Mouse (Mus musculus) Patski (cell line): ENCODE measurements around the gene Mrpl2. TPM values are rescaled to one million over a fixed set of nuclear protein-coding genes. Genes with fewer than 3 reads are reported as not detected.

ENCODE experiments used
- ATAC-seq: fragments of 100-300 bp; one replicate; pipeline ENCODE4 v1.8.0; 2021
- CTCF ChIA-PET: fragments of 350-600 bp; sonication (Branson Sonifier 250); formaldehyde crosslinking; loops from one replicate; lab custom pipeline; 2022; ENCODE audit warnings: inconsistent platforms; lab: Charles Lee
- POLR2A ChIA-PET: fragments of 350-600 bp; sonication (Branson Sonifier 250); formaldehyde crosslinking; loops from one replicate; lab custom pipeline; 2022; ENCODE audit warnings: antibody characterized with exemption, inconsistent platforms; lab: Charles Lee
- DNase-seq: peaks from one replicate; pipeline ENCODE4 v3.0.0-alpha.2; 2011; ENCODE audit warnings: low read depth, low spot score
- H3K27me3 ChIP-seq: fragments of 371-371 bp; one replicate; pipeline ENCODE4 v1.5.1; 2021
- CTCF ChIP-seq: fragments of 100-300 bp; IDR thresholded peaks from one replicate; pipeline ENCODE4 v1.5.1; 2021
- in situ Hi-C: fragments of 300-500 bp; cut with MboI; formaldehyde crosslinking; loops from 3 replicates; pipeline ENCODE4 v1.11.1; 2018; ENCODE audit warnings: low pct_unique_long_range_greater_than_20kb, mixed read lengths
- polyA plus RNA-seq: library from polyadenylated mRNA; unstranded; gene quantifications from one replicate; pipeline ENCODE4 v1.2.3, GENCODE M21; 2021

Mrpl2 gene
- polyA plus RNA-seq, 1 experiment from 2014 or later: 124 TPM

DNA sequence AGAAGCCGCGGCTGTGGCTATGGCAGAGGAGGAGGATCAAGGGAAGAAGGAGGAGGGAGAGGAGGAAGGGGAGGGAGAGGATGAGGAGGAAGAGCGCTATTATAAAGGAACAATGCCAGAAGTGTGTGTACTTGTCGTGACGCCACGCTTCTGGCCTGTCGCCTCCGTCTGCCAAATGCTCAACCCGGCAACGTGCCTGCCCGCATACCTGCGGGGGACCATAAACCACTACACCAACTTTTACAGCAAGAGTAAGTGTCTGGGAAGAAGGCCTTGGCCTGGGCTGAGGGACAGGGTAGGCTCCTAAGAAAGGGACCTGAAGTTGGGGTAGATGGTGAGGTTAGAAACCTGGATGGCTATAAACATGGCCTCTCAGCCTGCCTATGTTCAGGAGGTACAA, 16.0 kb downstream of the Mrpl2 start:
- DNase-seq (no peak), ATAC-seq (no peak)
- H3K27me3 ChIP-seq: no peaks in the 10 kb centered on the region
- TF ChIP-seq CTCF: no peak
- in situ Hi-C loops: no loop called here
- POLR2A ChIA-PET: no interaction called here
- CTCF ChIA-PET: no interaction called here

DNA sequence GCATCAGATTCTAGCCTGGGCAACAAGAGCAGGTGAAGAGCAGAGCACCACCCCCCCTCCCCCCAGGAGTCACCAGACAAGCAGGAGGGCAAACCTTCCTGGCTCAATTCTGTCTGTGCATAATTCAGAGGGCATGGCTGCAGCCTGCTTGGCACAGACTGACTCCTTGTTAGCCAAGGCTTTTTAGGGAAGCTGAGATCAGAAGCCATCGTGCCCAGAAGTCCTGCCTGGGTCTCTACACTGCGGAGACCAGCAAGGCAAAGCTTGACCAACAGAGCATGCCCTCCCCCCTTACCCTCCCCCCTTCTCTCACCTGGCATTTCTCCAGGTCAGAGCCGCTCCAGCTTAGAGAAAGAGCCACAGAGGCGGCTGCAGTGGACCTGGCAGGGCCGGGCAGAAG, 16.7 kb downstream of the Mrpl2 start:
- DNase-seq: no peak
- POLR2A ChIA-PET: interaction anchor here (0.9 kb wide), 1 partner anchor 11 kb away, joined by 3 read pairs; no protein-coding TSS in a partner anchor
- no peak for TF ChIP-seq CTCF
- ATAC-seq: no peak
- CTCF ChIA-PET: interaction anchor here (0.9 kb wide), 1 partner anchor 12 kb away, joined by 4 read pairs; the partner anchor contains the start of gene Rrp36
- in situ Hi-C loops: no loop called here
- H3K27me3 ChIP-seq: no peaks in the 10 kb centered on the region

DNA sequence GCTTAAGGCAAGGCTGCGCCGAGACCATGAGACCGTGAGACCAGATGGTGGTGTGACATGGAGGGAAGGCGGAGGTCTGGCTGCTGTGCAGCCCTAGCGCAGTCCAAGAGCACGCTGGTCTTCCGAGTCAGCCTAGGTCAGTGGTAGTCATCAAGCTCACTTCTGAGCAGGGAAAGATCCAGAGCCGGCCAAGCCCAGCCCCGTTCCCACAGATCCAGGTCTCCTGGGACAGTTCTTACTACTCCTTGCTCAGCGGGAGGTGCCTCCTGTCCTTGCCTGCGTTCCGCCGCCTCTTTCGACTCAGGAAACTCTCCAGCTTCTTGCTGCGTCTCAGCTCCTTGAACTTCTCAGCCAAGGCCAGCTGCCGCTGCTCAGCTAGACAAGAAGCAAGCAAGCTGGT, 21.7 kb downstream of the Mrpl2 start:
- ATAC-seq: no peak
- in situ Hi-C loops: no loop called here
- DNase-seq: no peak
- TF ChIP-seq CTCF: no peak
- POLR2A ChIA-PET: interaction anchor here (1.0 kb wide), 1 partner anchor 16 kb away, joined by 3 read pairs; no protein-coding TSS in a partner anchor
- CTCF ChIA-PET: no interaction called here
- no peaks in the 10 kb centered on the region for H3K27me3 ChIP-seq

DNA sequence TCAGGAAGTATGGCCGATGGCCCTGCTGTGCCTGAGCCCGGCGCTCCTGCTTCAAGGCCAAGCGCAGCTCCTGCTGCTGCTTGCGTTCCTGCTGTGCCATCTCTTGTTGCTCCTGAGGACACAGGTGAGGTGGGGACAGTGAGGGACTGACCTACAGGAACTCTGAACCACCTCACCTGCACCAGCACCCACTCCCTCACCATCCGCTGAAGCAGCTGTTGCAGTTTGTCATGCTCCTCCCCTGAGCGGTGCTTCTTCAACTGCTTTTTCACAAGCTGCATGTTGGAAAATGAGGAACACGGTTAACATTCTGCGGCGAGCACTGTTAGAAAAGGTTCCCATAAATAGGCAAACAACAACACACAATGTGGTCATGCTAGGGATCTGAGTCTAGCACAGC, 23.9 kb downstream of the Mrpl2 start:
- no peak for TF ChIP-seq CTCF
- in situ Hi-C loops: no loop called here
- no peaks in the 10 kb centered on the region for H3K27me3 ChIP-seq
- DNase-seq (no peak), ATAC-seq (no peak)
- ChIA-PET CTCF (interaction anchor here (1.2 kb wide), 1 partner anchor 35 kb away, joined by 3 read pairs; the partner anchor contains the start of gene Ppp2r5d), POLR2A (no interaction called here)

DNA sequence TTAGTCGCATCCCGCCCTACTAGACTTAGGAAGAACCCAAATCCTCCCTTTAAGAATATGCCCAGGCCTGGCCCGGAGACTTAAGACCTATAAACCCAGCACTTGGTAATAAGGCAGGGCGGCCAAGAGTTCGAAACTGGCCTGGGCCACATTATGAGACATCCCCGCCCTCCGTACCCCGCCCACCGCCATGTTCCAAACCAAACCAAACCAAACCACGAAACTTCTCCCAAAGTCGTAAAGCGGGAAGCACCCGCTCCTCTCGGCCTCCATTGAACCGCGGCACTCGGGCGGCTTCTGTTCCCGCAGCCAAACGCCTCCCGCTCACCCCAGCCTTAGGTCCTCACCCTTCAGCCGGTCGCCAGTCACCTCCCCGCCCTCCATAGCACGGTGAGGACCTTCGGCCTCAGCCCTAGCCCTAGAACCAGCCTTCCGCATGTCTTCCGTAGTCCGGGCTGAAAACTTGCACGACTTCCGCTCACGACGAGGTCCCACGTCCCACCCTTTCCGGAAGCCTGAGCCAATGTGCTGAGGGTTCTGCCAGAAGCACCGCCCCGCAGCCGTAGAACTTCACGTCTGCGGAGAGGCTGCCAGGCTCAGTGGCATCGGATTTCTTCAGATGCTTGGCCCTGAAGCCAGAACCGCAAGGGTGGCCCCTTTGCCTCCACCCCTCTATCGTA, 28.0 kb downstream of the Mrpl2 start, which contains the start of gene Rrp36:
Gene Rrp36 (minus strand): TSS at position 503 of the 680 bp plus-strand sequence.
- POLR2A ChIA-PET: interaction anchor here (0.7 to 0.8 kb wide), 3 partner anchors 9 to 377 kb away, joined by 3 to 4 read pairs (median 3); partner anchors contain the start of gene Dlk2
- in situ Hi-C loops: no loop called here
- peak; percentile 87 for ATAC-seq

DNA sequence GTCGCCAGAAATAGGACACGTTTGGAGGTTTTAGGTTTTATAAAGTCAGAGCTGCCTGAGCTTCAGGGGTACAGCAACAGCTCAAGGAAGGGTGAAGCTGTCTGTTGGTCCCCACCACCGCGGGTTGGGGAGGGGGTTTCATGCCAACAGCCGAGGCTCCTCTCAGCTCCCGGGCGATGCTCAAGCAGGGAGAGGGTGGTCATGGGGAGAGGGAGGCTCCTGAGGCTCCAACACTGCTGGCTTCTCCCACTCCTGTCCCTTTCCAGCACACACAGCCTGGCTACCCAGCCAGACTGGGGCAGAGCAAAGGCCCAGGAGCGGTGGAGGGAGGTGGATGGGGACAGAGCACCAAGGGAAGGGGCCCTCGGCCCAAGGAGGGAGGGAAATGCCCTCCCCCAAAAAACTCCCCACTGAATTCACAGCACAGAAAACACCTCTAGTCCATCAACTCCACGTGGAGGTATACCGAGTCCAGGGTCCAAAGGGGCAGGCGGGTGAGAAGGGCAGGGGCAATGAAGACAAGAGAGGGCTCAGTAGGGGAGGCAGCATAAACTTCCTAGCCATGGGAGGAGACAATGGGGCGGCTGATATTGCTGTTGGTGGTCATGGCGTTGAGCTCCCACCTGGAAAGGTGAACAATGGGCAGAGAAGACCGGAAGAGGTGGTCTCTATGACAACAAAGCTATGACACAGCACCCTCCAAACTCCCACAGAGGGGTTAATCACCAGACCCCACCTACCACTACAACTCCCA, 28.7 kb downstream of the Mrpl2 start:
- ChIA-PET CTCF (interaction anchor here (0.8 kb wide), 1 partner anchor 12 kb away, joined by 4 read pairs; no protein-coding TSS in a partner anchor), POLR2A (interaction anchor here (0.8 kb wide), 1 partner anchor 10 kb away, joined by 4 read pairs; no protein-coding TSS in a partner anchor)
- TF ChIP-seq CTCF: no peak
- no peak for DNase-seq
- no peak for ATAC-seq
- in situ Hi-C loops: no loop called here
- H3K27me3 ChIP-seq: no peaks in the 10 kb centered on the region

More for the DNA sequence above, 28.0 kb downstream of the Mrpl2 start, which contains the start of gene Rrp36:
- DNase-seq: peak; percentile 44
- no peak for TF ChIP-seq CTCF
- no peaks in the 10 kb centered on the region for H3K27me3 ChIP-seq
- CTCF ChIA-PET: interaction anchor here (0.8 kb wide), 1 partner anchor 11 kb away, joined by 4 read pairs; no protein-coding TSS in a partner anchor

DNA sequence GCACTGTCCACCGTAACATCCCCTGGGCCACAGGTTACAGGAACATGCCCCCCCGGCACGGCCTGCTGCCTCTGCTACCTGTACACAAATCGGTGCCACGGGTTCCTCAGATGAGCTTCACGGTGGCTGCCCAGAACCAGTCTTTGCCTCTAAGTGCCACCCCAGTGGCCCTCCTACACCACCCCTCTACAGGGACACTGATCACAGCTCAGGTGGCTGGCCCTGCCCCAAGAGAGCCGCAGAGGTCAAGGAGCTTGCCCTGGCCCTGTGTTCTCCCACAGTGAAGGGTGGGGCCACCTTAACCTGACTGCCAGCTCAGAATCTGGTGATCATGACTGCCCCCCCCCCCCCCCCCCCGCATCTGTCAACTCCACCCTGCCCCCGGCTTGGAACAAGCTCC, 32.4 kb downstream of the Mrpl2 start, which contains the start of gene Mea1:
Gene Mea1 (plus strand): TSS at position 378 of the 400 bp plus-strand sequence.
- ATAC-seq (no peak), DNase-seq (no peak)
- POLR2A ChIA-PET: no interaction called here
- no peak for TF ChIP-seq CTCF
- H3K27me3 ChIP-seq: no peaks in the 10 kb centered on the region
- CTCF ChIA-PET: interaction anchor here (1.3 to 1.4 kb wide), 2 partner anchors 23 to 37 kb away, joined by 3 to 4 read pairs; no protein-coding TSS in a partner anchor
- in situ Hi-C loops: no loop called here

DNA sequence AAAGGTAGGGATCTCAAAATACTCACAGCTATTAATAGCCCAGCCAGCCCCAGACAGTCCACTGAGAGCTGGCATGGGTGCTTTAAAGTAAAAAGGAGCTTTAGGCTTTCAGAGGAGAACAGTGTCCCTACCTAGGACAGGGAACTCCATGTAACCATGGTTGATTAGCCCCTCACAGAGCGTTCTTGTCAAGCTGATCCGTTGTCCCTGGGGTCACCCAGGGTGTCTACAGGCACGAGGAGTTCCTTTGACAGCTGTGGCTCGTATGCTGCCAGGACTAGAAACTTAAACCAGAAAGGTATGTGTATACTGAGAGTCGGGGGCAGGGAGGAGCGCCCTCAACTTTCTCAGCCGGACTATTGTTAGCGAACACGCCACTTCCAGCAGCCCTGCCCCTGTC, 32.9 kb downstream of the Mrpl2 start:
- in situ Hi-C loops: no loop called here
- POLR2A ChIA-PET: interaction anchor here (1.7 kb wide), 1 partner anchor 35 kb away, joined by 11 read pairs; no protein-coding TSS in a partner anchor
- no peaks in the 10 kb centered on the region for H3K27me3 ChIP-seq
- TF ChIP-seq CTCF: no peak
- DNase-seq (no peak), ATAC-seq (no peak)
- CTCF ChIA-PET: interaction anchor here (1.3 to 2.0 kb wide), 4 partner anchors 16 to 45 kb away, joined by 3 to 4 read pairs (median 4); no protein-coding TSS in a partner anchor

DNA sequence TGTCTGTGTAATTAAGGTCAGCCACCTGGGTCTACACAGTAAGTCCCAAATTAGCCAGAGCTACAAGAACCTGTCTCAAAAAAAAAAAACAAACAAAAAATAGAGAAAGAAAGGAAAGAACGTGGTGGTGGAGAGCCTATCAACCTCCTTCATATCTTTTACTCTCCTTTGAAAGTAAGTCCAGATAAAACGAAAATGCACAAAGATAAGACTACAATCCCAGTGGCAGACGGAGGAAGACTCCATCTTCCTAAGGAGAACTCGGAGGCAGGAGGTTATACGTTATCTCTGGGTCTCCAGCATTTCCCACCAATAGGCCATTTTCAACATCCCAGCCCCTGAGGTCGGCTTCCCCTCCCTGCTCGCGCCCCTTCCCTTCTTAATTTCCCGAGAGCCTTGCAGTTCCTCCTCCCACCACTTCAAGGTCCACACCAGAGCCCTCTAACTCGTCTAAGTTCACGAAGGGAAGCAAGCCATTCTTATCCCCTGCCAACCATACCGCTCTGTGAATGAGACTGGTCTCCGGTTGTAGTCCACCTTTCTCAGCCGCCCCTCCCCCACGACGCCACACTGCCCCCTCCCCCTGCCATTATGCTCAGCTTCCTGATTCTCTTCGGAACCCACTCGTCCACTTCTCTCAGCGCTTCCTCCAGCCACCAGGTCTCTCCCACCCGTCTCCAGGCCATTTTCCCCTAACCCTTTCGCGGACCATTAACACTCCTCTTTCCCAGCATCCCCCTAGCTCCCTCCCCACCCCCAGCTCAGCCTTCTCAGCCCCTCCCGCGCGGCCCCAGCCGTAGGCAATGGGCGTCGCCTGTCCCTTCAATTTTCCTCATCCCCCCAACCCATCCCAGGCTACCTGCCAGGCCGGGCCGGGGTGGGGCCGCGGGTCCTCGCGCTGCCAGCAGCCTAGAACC, 34.1 kb downstream of the Mrpl2 start:
- no peak for ATAC-seq
- TF ChIP-seq CTCF: no peak
- no peak for DNase-seq
- ChIA-PET CTCF (interaction anchor here (1.3 to 2.0 kb wide), 3 partner anchors 14 to 44 kb away, joined by 4 read pairs; no protein-coding TSS in a partner anchor), POLR2A (interaction anchor here (1.0 to 1.7 kb wide), 6 partner anchors 21 to 93 kb away, joined by 3 to 11 read pairs (median 3); partner anchors contain the start of genes Cul7, Ppp2r5d and Ptk7)
- in situ Hi-C loops: no loop called here
- H3K27me3 ChIP-seq: no peaks in the 10 kb centered on the region
